Mouse (Mus musculus): ENCODE measurements around the gene Fgd5.

DNA sequence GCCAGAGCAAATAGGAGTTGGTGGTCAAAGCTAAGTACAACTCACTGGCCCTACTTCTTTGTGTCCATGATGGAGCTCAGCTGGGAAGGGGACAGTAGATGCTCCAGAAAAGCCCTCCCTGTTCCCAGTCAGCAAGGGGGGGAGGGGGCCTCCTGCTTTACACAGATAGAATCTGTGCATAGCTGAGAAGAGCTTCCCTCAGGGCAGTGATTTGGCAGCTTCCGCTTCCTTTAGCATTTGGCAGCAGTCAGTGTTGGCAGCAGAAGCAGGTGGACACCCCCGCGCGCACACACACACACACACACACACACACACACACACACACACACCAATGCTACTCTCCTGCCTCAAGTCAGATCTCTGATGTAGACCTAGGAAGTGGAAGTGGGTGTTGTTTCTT, 63.4 kb downstream of the Fgd5 start:
- TF ChIP-seq USF1 (IDR thresholded peaks at IDR 0.05; ENCODE audit: low read depth) (no peak), POLR2A (IDR thresholded peaks at IDR 0.05; ENCODE audit: insufficient read length, low read depth) (no peak)
